Mouse (Mus musculus): ENCODE results near the gene Git1. TPM values are rescaled to one million over a fixed set of nuclear protein-coding genes. Genes with fewer than 3 reads are reported as not detected.

The Git1 gene
- polyA plus RNA-seq, 1 experiment = 53.9 TPM

DNA sequence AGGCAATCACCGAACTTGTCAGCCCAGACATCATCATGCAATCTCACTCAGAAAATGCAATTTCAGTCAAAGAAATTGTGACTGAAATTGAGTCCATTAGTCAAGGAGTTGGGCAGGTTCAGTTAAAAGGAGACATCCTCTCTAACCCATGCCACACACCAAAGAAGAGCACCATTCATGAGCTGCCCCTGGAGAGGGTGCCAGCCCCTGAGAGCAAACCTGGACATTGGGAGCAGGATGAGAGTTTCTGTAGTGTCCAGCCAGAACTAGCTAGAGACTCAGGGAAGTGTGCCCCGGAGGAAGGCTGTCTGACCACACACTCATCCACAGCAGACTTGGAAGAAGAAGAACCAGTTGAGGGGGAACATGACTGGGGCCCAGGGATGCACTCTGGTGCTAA is 40.0 kb upstream of the Git1 start:
- Histone ChIP-seq H3K27me3 (ENCODE audit: control insufficient read depth, insufficient read depth, insufficient read length) (no peaks in the 10 kb centered on the region), H3ac (ENCODE audit: control insufficient read depth, insufficient read length) (no peak overlapping the region), H3K36me3 (ENCODE audit: control insufficient read depth, insufficient read depth) (no peaks in the 10 kb centered on the region), H3K4me3 (no peak overlapping the region), H3K79me2 (ENCODE audit: control insufficient read depth, insufficient read depth) (no peaks in the 10 kb centered on the region), H3K4me2 (ENCODE audit: low read depth) (no peak overlapping the region)
- TF ChIP-seq POLR2A (IDR thresholded peaks at IDR 0.05; ENCODE audit: insufficient read length, low read depth) = no peak
- no peak for TF ChIP-seq REST (IDR thresholded peaks at IDR 0.05; ENCODE audit: insufficient read depth, insufficient read length)

DNA sequence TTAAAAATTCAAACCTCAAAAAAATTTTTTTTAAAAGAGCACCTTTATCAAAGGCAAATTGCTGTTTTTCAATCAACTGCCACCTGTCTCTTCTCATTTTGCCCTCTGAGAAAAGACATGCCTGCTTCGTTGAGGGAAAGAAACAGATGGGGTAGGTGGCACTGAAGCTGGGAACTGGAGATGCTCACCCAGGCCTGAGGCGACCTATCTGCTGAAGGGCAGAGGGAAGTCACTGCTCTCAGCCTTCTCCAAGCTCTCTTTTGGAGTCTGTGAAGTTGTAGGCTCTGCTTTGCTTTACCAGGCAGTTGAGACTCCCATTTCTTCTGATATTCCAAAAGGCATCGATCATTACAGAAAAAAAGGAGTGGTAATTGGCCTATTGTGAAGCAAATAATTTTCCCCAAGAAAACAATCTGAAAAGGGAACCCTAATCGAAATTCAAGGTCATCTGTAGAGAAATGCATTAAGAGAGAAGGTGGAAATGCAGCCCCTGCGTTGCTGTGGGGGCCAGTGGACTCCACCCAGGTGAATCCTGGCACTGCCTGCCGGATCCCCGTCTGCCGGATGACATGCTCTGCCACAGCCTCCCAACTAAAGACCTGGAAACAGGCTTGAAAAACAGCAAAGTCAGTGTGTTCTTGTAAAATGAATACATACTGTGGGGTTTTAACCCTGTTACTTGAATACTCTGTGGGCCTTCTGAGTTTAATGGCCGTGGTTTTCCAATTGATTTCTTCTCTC is 37.4 kb upstream of the Git1 start:
- H3K36me3 ChIP-seq (ENCODE audit: control insufficient read depth, insufficient read depth) = no peaks in the 10 kb centered on the region

DNA sequence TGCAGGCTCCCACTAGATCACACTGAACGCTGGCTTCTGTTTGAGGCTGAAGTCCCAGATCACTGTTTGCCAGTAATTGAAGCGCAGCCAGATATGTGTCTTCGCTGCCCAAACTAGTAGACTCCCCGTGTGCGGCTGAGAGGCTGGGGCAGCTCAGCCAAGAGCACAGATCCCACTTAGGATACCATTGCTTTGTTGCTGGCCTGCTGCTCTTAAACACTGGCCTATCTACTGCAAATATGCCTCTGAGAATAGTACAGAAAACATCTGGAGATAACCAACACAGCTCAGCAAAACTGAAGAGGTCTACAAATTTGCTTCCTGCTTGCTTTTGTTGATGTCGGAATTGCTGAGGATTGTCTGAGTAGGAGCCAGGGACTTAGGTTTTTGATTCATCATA is 36.5 kb upstream of the Git1 start:
- no peak overlapping the region for H3K4me2 ChIP-seq (ENCODE audit: low read depth)
- no peak overlapping the region for H3K4me3 ChIP-seq
- no peaks in the 10 kb centered on the region for H3K36me3 ChIP-seq (ENCODE audit: control insufficient read depth, insufficient read depth)
- no peaks in the 10 kb centered on the region for H3K27me3 ChIP-seq (ENCODE audit: control insufficient read depth, insufficient read depth, insufficient read length)
- H3ac ChIP-seq (ENCODE audit: control insufficient read depth, insufficient read length) = no peak overlapping the region
- H3K79me2 ChIP-seq (ENCODE audit: control insufficient read depth, insufficient read depth) = no peaks in the 10 kb centered on the region
- no peak for TF ChIP-seq USF1 (IDR thresholded peaks at IDR 0.05; ENCODE audit: low read depth)
- TF ChIP-seq E2F4 (IDR thresholded peaks at IDR 0.05; ENCODE audit: insufficient read depth) = no peak
- TF ChIP-seq TCF3 (IDR thresholded peaks at IDR 0.05; ENCODE audit: insufficient read length, low read depth) = no peak
- TF ChIP-seq TCF12 (IDR thresholded peaks at IDR 0.05; ENCODE audit: insufficient read depth, poor library complexity, severe bottlenecking) = no peak
- TF ChIP-seq MYOD1 (IDR thresholded peaks at IDR 0.05; ENCODE audit: control insufficient read depth in 1 of 3, insufficient read length in 2 of 3, low read depth in 2 of 3) = no peak
- no peak for TF ChIP-seq MYOG (IDR thresholded peaks at IDR 0.05; ENCODE audit: control insufficient read depth in 1 of 3, insufficient read depth in 1 of 3, insufficient read length in 2 of 3, low read depth in 2 of 3)
- no peak for TF ChIP-seq CEBPB (IDR thresholded peaks at IDR 0.05; ENCODE audit: insufficient read depth, poor library complexity, severe bottlenecking)
- no peak for TF ChIP-seq MAX (IDR thresholded peaks at IDR 0.05; ENCODE audit: low read depth)

More for the DNA sequence above, 37.4 kb upstream of the Git1 start:
- no peak overlapping the region for H3K4me3 ChIP-seq
- no peak overlapping the region for H3K4me2 ChIP-seq (ENCODE audit: low read depth)
- H3K79me2 ChIP-seq (ENCODE audit: control insufficient read depth, insufficient read depth) = no peaks in the 10 kb centered on the region
- no peak overlapping the region for H3ac ChIP-seq (ENCODE audit: control insufficient read depth, insufficient read length)
- TF ChIP-seq TCF3 (IDR thresholded peaks at IDR 0.05; ENCODE audit: insufficient read length, low read depth) = no peak
- TF ChIP-seq MAX (IDR thresholded peaks at IDR 0.05; ENCODE audit: low read depth) = no peak
- no peak for TF ChIP-seq USF1 (IDR thresholded peaks at IDR 0.05; ENCODE audit: low read depth)
- TF ChIP-seq SRF (IDR thresholded peaks at IDR 0.05; ENCODE audit: control insufficient read depth, insufficient read length, low read depth) = no peak
- no peak for TF ChIP-seq MYOD1 (IDR thresholded peaks at IDR 0.05; ENCODE audit: control insufficient read depth in 1 of 3, insufficient read length in 2 of 3, low read depth in 2 of 3)
- TF ChIP-seq POLR2A (IDR thresholded peaks at IDR 0.05; ENCODE audit: insufficient read length, low read depth) = no peak
- TF ChIP-seq TCF12 (IDR thresholded peaks at IDR 0.05; ENCODE audit: insufficient read depth, poor library complexity, severe bottlenecking) = no peak
- TF ChIP-seq REST (IDR thresholded peaks at IDR 0.05; ENCODE audit: insufficient read depth, insufficient read length) = no peak
- no peak for TF ChIP-seq MYOG (IDR thresholded peaks at IDR 0.05; ENCODE audit: control insufficient read depth in 1 of 3, insufficient read depth in 1 of 3, insufficient read length in 2 of 3, low read depth in 2 of 3)
- no peak for TF ChIP-seq CEBPB (IDR thresholded peaks at IDR 0.05; ENCODE audit: insufficient read depth, poor library complexity, severe bottlenecking)
- no peak for TF ChIP-seq E2F4 (IDR thresholded peaks at IDR 0.05; ENCODE audit: insufficient read depth)
- TF ChIP-seq POLR2AphosphoS2 (IDR thresholded peaks at IDR 0.05; ENCODE audit: insufficient read length, low read depth) = no peak
- H3K27me3 ChIP-seq (ENCODE audit: control insufficient read depth, insufficient read depth, insufficient read length) = no peaks in the 10 kb centered on the region

DNA sequence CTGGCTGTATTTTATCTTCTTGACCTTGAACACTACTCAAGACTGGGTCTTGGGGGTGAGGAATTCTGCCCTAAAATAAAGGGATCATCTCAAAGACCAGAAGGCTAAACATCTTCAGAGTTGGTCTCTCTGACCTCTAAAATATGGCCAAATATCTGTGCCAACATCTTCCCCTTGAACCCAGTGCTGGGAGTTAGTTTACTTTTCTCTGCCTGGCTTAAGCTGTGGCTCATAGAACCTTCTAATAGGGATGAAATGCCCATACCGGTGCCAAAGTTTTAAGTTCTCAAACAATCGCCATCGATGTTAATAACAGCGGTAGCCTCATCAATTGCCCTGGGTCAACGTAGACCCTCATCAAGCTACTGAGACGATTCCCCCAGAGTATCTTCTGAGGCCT is 31.5 kb upstream of the Git1 start:
- TF ChIP-seq MAX (IDR thresholded peaks at IDR 0.05; ENCODE audit: low read depth) = no peak
- no peak for TF ChIP-seq POLR2AphosphoS2 (IDR thresholded peaks at IDR 0.05; ENCODE audit: insufficient read length, low read depth)
- no peak for TF ChIP-seq MYOG (IDR thresholded peaks at IDR 0.05; ENCODE audit: control insufficient read depth in 1 of 3, insufficient read depth in 1 of 3, insufficient read length in 2 of 3, low read depth in 2 of 3)
- no peak for TF ChIP-seq TCF3 (IDR thresholded peaks at IDR 0.05; ENCODE audit: insufficient read length, low read depth)
- TF ChIP-seq REST (IDR thresholded peaks at IDR 0.05; ENCODE audit: insufficient read depth, insufficient read length) = no peak
- TF ChIP-seq USF1 (IDR thresholded peaks at IDR 0.05; ENCODE audit: low read depth) = no peak
- TF ChIP-seq E2F4 (IDR thresholded peaks at IDR 0.05; ENCODE audit: insufficient read depth) = no peak
- no peak for TF ChIP-seq TCF12 (IDR thresholded peaks at IDR 0.05; ENCODE audit: insufficient read depth, poor library complexity, severe bottlenecking)
- TF ChIP-seq MYOD1 (IDR thresholded peaks at IDR 0.05; ENCODE audit: control insufficient read depth in 1 of 3, insufficient read length in 2 of 3, low read depth in 2 of 3) = no peak
- no peak for TF ChIP-seq POLR2A (IDR thresholded peaks at IDR 0.05; ENCODE audit: insufficient read length, low read depth)
- no peak for TF ChIP-seq CEBPB (IDR thresholded peaks at IDR 0.05; ENCODE audit: insufficient read depth, poor library complexity, severe bottlenecking)
- TF ChIP-seq SRF (IDR thresholded peaks at IDR 0.05; ENCODE audit: control insufficient read depth, insufficient read length, low read depth) = no peak
- peak overlapping the region; percentile 30 for H3ac ChIP-seq (ENCODE audit: control insufficient read depth, insufficient read length)
- no peaks in the 10 kb centered on the region for H3K79me2 ChIP-seq (ENCODE audit: control insufficient read depth, insufficient read depth)
- H3K27me3 ChIP-seq (ENCODE audit: control insufficient read depth, insufficient read depth, insufficient read length) = no peaks in the 10 kb centered on the region
- H3K4me2 ChIP-seq (ENCODE audit: low read depth) = peak overlapping the region; percentile 98
- H3K36me3 ChIP-seq (ENCODE audit: control insufficient read depth, insufficient read depth) = no peaks in the 10 kb centered on the region
- H3K4me3 ChIP-seq = peak overlapping the region; percentile 35
